Mouse (Mus musculus) thymus, postnatal 14 days (tissue): ENCODE measurements around the gene Dnm2.

Experiments
- DNase-seq: peaks from one replicate; pipeline ENCODE4 v3.0.0; 2021

The Dnm2 gene

DNA sequence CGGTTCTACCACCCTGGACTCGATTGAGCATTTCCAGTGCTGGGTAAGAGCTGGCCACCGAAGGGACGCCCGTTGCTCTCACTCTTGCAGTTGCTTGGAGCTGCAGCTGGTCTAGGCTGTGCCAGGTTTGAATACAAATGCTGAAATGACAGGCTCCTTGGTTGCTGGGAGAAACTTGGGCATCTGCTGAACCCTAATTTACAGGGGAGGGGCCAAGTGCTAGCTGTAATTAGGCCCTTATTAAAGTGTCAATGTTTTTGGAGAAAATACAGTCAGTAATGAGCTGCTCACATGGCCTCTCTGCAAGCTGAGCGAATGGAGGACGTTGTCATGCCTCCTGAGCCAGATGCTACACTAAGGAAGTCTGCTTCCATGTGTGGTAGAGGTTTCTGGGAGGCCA lies 6.0 kb downstream of the Dnm2 start:
- DNase-seq: no peak

DNA sequence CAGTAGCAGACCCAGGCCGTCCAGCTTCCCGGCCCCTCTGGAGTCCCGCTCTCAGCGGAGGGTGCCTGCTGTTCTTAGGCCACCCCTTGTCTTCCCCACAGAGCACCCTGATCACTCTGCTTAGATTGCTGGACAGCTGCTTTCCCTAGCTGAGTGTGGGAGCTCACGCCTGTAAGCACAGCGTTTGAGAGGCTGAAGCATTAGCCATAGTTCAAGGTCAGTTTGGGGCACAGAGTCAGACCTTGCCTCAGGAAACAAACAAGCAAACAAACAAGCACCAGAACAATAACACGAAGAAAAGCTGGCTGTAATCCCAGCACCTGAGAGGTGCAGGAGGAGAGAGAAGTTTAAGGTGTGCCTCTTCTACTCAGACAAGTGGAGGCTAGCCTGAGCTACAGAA lies 7.4 kb downstream of the Dnm2 start:
- DNase-seq: no peak

- no peak for DNase-seq
Observed at GRCm38 (mm10) chr9:21433766-21434165, 9.1 kb downstream of the Dnm2 start.

GRCm38 (mm10) chr9:21434410-21434809 lies 9.7 kb downstream of the Dnm2 start:
- no peak for DNase-seq

DNA sequence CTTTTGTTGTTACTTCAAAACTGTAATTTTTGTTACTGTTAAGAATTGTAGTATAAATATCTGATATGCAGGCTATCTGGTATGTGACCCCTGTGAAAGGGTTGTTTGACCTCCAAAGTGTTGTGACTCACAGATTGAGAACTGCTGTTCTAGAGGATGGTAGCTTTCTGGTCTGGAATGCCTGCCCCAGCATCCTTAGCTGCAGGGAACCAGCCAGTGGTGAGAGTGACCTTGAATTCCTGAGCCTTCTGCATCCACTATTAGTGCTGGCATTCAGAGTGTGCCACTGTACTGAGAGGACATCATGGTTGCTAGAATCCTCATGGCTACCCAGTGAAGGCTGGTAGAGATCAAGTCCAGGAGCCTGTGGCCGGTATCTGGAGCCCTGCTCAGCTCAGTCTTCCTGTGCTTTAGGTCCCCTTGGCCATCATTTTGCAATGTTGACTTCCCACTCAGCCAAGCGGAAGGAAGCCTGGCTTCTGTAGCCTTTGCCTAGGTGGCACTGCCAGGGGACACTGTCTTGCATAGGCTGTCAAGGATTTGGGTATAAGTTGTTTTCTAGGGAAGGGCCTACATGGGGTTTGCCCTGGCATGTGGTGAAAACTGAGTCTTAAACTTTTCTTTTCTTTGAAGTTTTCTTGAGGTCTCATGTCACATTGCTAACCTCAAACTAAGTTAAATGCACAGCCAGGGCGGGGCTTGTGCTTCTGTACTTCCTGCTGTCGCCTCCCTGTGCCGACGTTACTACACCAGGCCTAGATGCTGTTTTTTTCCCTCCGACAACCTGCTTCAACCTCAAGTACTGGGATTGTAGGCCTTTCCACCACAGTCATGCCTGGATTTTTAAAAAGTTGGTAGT lies 11.3 kb downstream of the Dnm2 start:
- DNase-seq: peak; percentile 84

- no peak for DNase-seq
Observed at GRCm38 (mm10) chr9:21437577-21437976, 12.9 kb downstream of the Dnm2 start.

GRCm38 (mm10) chr9:21438219-21438618 lies 13.5 kb downstream of the Dnm2 start:
- DNase-seq: no peak

GRCm38 (mm10) chr9:21439456-21439855 lies 14.7 kb downstream of the Dnm2 start:
- DNase-seq: no peak

- no peak for DNase-seq
Observed at GRCm38 (mm10) chr9:21439914-21440313, 15.2 kb downstream of the Dnm2 start.

- DNase-seq: no peak
Observed at GRCm38 (mm10) chr9:21440387-21440786, 15.7 kb downstream of the Dnm2 start.

GRCm38 (mm10) chr9:21443853-21444252 lies 19.1 kb downstream of the Dnm2 start:
- DNase-seq: no peak

GRCm38 (mm10) chr9:21444574-21444973 lies 19.9 kb downstream of the Dnm2 start:
- DNase-seq: no peak

- DNase-seq: no peak
Observed at GRCm38 (mm10) chr9:21445081-21445744, 20.5 kb downstream of the Dnm2 start.

DNA sequence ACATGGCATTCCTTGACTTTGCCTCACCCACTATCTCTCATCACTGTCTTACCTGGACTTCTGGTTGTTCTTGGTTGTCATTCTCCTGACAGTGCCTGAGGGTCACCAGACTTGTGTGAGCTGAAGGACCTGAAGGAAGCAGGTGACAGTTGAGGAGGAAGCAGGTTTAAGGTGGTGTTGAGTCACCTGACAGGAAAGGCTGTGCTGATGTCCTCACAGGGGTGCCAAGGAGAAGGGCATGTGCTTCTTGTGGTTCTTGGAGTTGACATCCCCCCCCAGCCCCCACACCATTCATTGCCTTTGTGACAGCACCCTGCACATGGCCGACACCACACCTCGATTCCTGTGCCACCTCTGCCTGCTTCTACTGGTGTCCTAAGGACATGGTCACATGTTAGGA lies 23.1 kb downstream of the Dnm2 start:
- no peak for DNase-seq

- peak; percentile 53 for DNase-seq
Observed at GRCm38 (mm10) chr9:21449710-21450109, 25.0 kb downstream of the Dnm2 start.

DNA sequence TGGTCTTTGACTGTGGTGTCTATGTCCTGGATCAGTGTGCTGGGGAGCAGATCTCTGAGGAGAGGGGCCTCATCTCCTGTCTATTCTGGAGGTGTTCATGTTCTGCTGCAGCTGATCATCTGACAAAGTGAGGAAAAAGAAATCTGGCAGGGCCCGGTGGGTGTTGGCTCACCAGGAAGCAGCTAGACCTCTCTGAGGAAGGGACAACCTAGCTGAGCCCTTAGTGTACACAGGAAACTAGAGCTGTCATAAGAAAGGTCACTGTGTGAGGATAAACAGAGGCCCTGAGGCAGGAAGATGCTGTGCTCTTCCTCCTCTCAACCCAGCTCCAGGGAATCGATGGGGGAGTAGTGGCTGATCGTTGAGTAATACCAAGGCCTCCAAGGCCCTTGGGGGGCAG lies 25.6 kb downstream of the Dnm2 start:
- DNase-seq: no peak

DNA sequence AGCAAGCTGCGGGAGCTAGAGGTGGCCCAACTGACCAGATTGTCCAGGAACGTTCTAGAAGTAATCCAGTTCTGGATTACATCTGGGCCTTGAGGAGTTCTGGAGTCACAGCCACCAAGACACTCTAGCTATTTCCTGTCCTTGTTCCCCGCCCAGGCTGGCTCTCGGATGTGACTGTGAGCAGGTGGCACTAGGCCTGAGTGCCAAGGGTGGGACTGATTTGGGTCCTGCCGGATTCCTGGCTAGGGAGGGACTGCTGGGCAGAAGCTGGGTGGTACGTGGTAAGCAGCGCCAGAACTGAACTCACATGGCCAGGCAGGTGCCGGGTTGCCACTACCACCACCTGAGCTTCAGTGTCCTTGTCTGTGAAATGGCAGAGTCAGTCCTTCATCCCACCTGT lies 26.7 kb downstream of the Dnm2 start:
- peak; percentile 37 for DNase-seq

DNA sequence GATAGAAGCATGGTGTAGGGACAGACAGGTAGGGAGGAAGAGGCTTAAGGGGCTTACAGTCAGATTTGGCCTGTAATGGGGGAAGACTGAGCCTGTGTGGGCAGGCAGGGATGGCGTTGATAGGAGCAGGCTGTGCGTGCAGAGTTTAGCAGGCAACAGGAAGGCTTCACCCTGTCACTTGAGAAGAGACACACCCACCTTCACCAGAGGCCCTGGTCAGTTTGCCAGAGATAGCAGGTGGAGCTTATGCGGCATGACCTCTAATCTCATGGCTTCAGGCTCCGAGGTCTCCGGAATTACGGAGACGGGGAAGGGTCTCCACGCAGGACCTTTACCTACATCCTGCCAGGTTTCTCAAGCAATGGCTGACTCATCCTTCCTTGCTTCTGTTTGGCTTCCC lies 27.2 kb downstream of the Dnm2 start:
- DNase-seq: no peak

DNA sequence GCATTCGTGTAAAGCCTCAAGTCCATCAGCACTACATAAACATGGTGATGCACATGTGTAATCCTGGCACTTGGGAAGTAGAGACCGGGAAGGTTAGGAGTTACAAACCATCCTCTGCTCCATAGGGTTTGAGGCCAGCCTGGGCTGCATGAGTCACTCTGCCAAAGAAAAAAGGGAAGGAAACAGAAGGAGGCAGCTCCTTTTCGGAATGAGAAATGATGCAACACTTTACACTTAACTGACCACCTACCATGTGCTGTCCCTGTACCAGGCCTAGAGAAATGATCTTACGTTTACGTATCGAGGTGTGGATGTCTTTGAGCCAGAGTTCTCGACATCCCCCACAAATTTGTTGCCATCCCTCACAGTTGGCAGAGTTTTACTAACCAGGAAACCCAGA lies 28.3 kb downstream of the Dnm2 start:
- no peak for DNase-seq

DNA sequence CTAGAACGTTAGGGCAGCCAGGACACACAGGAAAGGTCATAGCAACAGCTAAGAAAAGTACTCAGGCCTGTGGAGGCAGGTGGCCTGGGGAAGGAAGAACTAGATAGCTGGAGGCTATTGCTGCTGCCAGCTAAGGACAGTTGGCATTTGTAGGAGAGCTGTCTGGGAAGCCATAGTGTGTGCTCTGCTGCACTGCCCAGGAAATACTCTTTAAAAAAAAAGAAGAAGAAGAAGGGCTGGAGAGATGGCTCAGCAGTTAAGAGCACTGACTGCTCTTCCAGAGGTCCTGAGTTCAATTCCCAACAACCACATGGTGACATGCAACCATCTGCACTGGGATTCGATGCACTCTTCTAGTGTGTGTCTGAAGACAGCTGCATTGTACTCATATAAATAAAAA lies 28.8 kb downstream of the Dnm2 start:
- no peak for DNase-seq

GRCm38 (mm10) chr9:21454556-21454955 lies 29.8 kb downstream of the Dnm2 start:
- no peak for DNase-seq

DNA sequence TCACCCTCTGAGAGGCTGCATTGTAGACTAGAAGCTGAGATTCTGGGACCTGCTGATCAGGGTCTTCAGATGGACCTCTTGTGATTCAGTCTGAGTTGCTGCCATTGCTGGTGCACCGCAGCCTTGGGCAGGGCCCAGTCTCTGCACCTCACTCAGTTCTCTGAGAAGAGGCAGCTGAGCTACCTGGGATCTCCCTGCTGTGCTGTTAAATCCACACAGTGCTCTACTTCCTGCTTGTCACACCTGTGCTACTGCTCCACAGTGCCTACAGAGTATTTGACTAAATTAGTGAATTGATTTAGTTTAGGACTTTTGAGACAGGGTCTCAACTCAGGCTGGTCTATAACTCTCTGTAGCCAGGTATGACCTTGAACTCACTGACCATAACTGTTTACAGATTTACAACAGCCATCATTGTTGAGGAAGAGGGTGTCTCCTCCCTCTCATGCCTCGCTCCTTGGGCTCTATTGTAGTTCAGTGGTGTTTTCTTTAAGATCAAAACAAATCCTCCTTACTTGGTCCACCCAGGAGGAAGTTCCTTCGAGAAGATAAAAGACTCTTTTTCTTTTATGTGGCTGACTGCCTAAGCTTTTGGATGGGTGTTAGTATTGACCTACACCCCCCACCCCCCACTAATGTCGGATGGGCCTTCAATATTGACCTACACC lies 30.5 kb downstream of the Dnm2 start:
- no peak for DNase-seq

DNA sequence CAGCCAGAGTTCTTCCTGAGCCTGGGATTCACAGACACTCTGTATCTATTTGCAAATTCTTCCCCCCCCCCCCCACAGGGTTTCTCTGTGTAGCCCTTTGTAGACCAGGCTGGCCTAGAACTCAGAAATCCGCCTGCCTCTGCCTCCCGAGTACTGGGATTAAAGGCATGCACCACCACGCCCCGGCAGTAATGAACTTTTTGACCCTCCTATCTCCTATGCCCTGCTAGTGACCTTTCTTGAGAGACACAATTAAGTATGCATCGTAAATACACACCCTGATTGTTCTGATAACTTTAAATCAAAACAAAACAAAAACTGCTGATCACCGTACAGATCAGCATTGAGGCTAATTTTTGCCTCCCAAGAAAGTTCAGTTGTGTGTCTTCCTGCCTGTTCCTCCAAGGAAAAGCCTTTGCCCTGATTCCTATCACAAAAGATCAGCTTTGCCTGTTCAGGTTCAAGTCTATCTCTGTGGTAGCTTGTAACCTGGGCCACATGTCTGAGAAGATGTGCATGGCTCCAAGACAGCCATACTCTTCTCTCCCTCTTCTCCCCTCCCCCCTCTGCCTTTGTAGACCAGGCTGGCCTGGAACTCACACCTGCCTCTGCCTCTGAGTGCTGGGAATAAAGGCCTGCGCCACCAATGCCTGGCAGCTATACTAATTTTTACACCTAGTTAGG lies 31.7 kb downstream of the Dnm2 start:
- no peak for DNase-seq
